Mouse (Mus musculus): ENCODE measurements at regions not wholly inside any gene's neighbourhood (a gene's known extent, or its start where the extent isn't known, plus 50 kb on each side); places are given as distances from the start of the nearest gene placed in this dataset.

GRCm38 (mm10) chr14:90488301-90488700, 2017.1 kb upstream of the Pcdh20 start:
- ATAC-seq = no peak
- DNase-seq (ENCODE audit: low spot score) = no peak

GRCm38 (mm10) chr14:90447971-90448370, 1976.8 kb upstream of the Pcdh20 start:
- H3K9ac ChIP-seq (replicated peaks; ENCODE audit: low read depth) = no peak overlapping the region
- H3K36me3 ChIP-seq (ENCODE audit: insufficient read depth, low read length) = no peaks in the 10 kb centered on the region
- no peaks in the 10 kb centered on the region for H3K9me3 ChIP-seq (ENCODE audit: low read length)
- TF ChIP-seq EP300 (IDR thresholded peaks at IDR 0.05) (no peak), CTCF (IDR thresholded peaks at IDR 0.05) (no peak)
- WGBS = 53% methylated on average over 2 of the region's 2 CpGs
- no peak overlapping the region for H3K27ac ChIP-seq (ENCODE audit: low read length)
- no peaks in the 10 kb centered on the region for H3K4me1 ChIP-seq (ENCODE audit: insufficient read depth, low read depth, low read length)
- no peak overlapping the region for H3K4me3 ChIP-seq (ENCODE audit: low read depth, low read length)
- DNase-seq (ENCODE audit: low spot score) (no peak), ATAC-seq (no peak)
- H3K4me2 ChIP-seq (replicated peaks; ENCODE audit: low read depth, low read length) = no peak overlapping the region
- no peaks in the 10 kb centered on the region for H3K27me3 ChIP-seq (replicated peaks; ENCODE audit: insufficient read depth, low read length)

More at GRCm38 (mm10) chr14:90488301-90488700, 2017.1 kb upstream of the Pcdh20 start:
- H3K36me3 ChIP-seq (ENCODE audit: insufficient read depth, low read length) = no peaks in the 10 kb centered on the region
- no peaks in the 10 kb centered on the region for H3K27me3 ChIP-seq (replicated peaks; ENCODE audit: insufficient read depth, low read length)
- WGBS = 73% methylated on average over 2 of the region's 2 CpGs
- no peaks in the 10 kb centered on the region for H3K4me1 ChIP-seq (ENCODE audit: insufficient read depth, low read depth, low read length)
- no peak overlapping the region for H3K27ac ChIP-seq (ENCODE audit: low read length)
- H3K9me3 ChIP-seq (ENCODE audit: low read length) = no peaks in the 10 kb centered on the region
- H3K4me2 ChIP-seq (replicated peaks; ENCODE audit: low read depth, low read length) = no peak overlapping the region
- no peak overlapping the region for H3K9ac ChIP-seq (replicated peaks; ENCODE audit: low read depth)
- H3K4me3 ChIP-seq (ENCODE audit: low read depth, low read length) = no peak overlapping the region
- TF ChIP-seq EP300 (IDR thresholded peaks at IDR 0.05) (no peak), CTCF (IDR thresholded peaks at IDR 0.05) (no peak)

GRCm38 (mm10) chr14:90432874-90433543, 1961.8 kb upstream of the Pcdh20 start:
- peak; percentile 66 for DNase-seq (ENCODE audit: low spot score)

GRCm38 (mm10) chr14:90412707-90413106, 1941.5 kb upstream of the Pcdh20 start:
- no peak for DNase-seq (ENCODE audit: low spot score)
- Histone ChIP-seq H3K4me2 (replicated peaks; ENCODE audit: low read depth, low read length) (no peak overlapping the region), H3K9me3 (ENCODE audit: low read length) (no peaks in the 10 kb centered on the region), H3K36me3 (ENCODE audit: insufficient read depth, low read length) (no peaks in the 10 kb centered on the region), H3K4me1 (ENCODE audit: insufficient read depth, low read depth, low read length) (no peaks in the 10 kb centered on the region), H3K9ac (replicated peaks; ENCODE audit: low read depth) (no peak overlapping the region), H3K27ac (ENCODE audit: low read length) (no peak overlapping the region), H3K27me3 (replicated peaks; ENCODE audit: insufficient read depth, low read length) (no peaks in the 10 kb centered on the region), H3K4me3 (ENCODE audit: low read depth, low read length) (no peak overlapping the region)
- no peak for TF ChIP-seq CTCF (IDR thresholded peaks at IDR 0.05)
- TF ChIP-seq EP300 (IDR thresholded peaks at IDR 0.05) = no peak
- no peak for ATAC-seq
- WGBS = 69% methylated on average over 3 of the region's 3 CpGs

More at GRCm38 (mm10) chr14:90432874-90433543, 1961.8 kb upstream of the Pcdh20 start:
- Histone ChIP-seq H3K36me3 (ENCODE audit: insufficient read depth, low read length) (no peaks in the 10 kb centered on the region), H3K9me3 (ENCODE audit: low read length) (no peaks in the 10 kb centered on the region), H3K27me3 (replicated peaks; ENCODE audit: insufficient read depth, low read length) (no peaks in the 10 kb centered on the region), H3K9ac (replicated peaks; ENCODE audit: low read depth) (no peak overlapping the region), H3K4me1 (ENCODE audit: insufficient read depth, low read depth, low read length) (no peaks in the 10 kb centered on the region), H3K4me2 (replicated peaks; ENCODE audit: low read depth, low read length) (no peak overlapping the region), H3K27ac (ENCODE audit: low read length) (no peak overlapping the region), H3K4me3 (ENCODE audit: low read depth, low read length) (no peak overlapping the region)
- 43% methylated on average over 7 of the region's 7 CpGs for WGBS
- no peak for ATAC-seq
- TF ChIP-seq EP300 (IDR thresholded peaks at IDR 0.05) (no peak), CTCF (IDR thresholded peaks at IDR 0.05) (peak; percentile 68)

GRCm38 (mm10) chr14:90406350-90406749, 1935.2 kb upstream of the Pcdh20 start:
- H3K9ac ChIP-seq (replicated peaks; ENCODE audit: low read depth) = no peak overlapping the region
- no peaks in the 10 kb centered on the region for H3K36me3 ChIP-seq (ENCODE audit: insufficient read depth, low read length)
- H3K4me1 ChIP-seq (ENCODE audit: insufficient read depth, low read depth, low read length) = no peaks in the 10 kb centered on the region
- WGBS = 76% methylated on average over 2 of the region's 2 CpGs
- H3K27me3 ChIP-seq (replicated peaks; ENCODE audit: insufficient read depth, low read length) = no peaks in the 10 kb centered on the region
- H3K9me3 ChIP-seq (ENCODE audit: low read length) = no peaks in the 10 kb centered on the region
- TF ChIP-seq EP300 (IDR thresholded peaks at IDR 0.05) = no peak
- TF ChIP-seq CTCF (IDR thresholded peaks at IDR 0.05) = no peak
- H3K4me3 ChIP-seq (ENCODE audit: low read depth, low read length) = no peak overlapping the region
- no peak for DNase-seq (ENCODE audit: low spot score)
- no peak overlapping the region for H3K27ac ChIP-seq (ENCODE audit: low read length)
- ATAC-seq = no peak
- no peak overlapping the region for H3K4me2 ChIP-seq (replicated peaks; ENCODE audit: low read depth, low read length)

- Histone ChIP-seq H3K9me3 (ENCODE audit: low read length) (no peaks in the 10 kb centered on the region), H3K27ac (ENCODE audit: low read length) (no peak overlapping the region), H3K4me3 (ENCODE audit: low read depth, low read length) (no peak overlapping the region), H3K4me1 (ENCODE audit: insufficient read depth, low read depth, low read length) (no peaks in the 10 kb centered on the region), H3K4me2 (replicated peaks; ENCODE audit: low read depth, low read length) (no peak overlapping the region), H3K27me3 (replicated peaks; ENCODE audit: insufficient read depth, low read length) (no peaks in the 10 kb centered on the region), H3K9ac (replicated peaks; ENCODE audit: low read depth) (no peak overlapping the region), H3K36me3 (ENCODE audit: insufficient read depth, low read length) (no peaks in the 10 kb centered on the region)
- 94% methylated on average over 1 of the region's 1 CpGs for WGBS
- TF ChIP-seq CTCF (IDR thresholded peaks at IDR 0.05) (no peak), EP300 (IDR thresholded peaks at IDR 0.05) (no peak)
- DNase-seq (ENCODE audit: low spot score) (no peak), ATAC-seq (no peak)
Observed at GRCm38 (mm10) chr14:90405476-90405875, 1934.3 kb upstream of the Pcdh20 start.

All from lung, postnatal 0 days (tissue).